Mouse (Mus musculus) A20 (cell line): ENCODE measurements at regions not wholly inside any gene's neighbourhood (a gene's known extent, or its start where the extent isn't known, plus 50 kb on each side); places are given as distances from the start of the nearest gene placed in this dataset.

Source experiments
- DNase-seq: peaks from one replicate; pipeline ENCODE4 v3.0.0-alpha.2; 2011; ENCODE audit warnings: low read depth, low spot score

GRCm38 (mm10) chr9:32053886-32054615, 61.9 kb upstream of the Arhgap32 start:
- no peak for DNase-seq

- no peak for DNase-seq
These were observed 58.4 kb upstream of the Arhgap32 start for GRCm38 (mm10) chr9:32057427-32058115.

DNA sequence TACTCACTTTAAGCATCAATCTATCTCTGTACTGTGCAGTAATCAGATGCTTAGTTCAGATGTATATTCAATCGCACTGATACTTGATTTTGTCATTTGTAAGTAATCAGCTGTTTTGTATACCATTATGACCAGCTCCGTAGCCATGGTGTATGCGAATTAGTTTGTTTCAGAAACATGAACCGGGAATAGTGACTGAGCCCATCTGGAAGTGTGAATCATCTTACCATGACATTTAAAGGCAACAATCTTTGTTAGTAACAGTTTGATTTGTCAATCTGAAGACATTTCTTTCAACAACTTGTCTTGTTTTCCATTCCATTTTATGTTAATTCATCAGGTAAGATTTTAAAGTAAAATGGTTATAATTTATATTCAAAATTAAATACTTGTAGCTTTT, 53.2 kb upstream of the Arhgap32 start:
- DNase-seq = no peak

GRCm38 (mm10) chr9:32063541-32063940, 52.4 kb upstream of the Arhgap32 start:
- DNase-seq = no peak

GRCm38 (mm10) chr9:32064007-32064550, 51.9 kb upstream of the Arhgap32 start:
- DNase-seq = no peak
